Mouse (Mus musculus) E14TG2a.4 (cell line): Measurements from ENCODE around the gene Stra6.

ENCODE experiments used
- CTCF ChIP-seq: conservative IDR thresholded peaks from 2 replicates; pipeline ENCODE4 v1.5.1; 2014; ENCODE audit warnings: low read length
- NANOG ChIP-seq: IDR thresholded peaks from 2 replicates; pipeline ENCODE4 v1.6.1; 2014; ENCODE audit warnings: borderline replicate concordance, low read length, mixed read lengths
- POU5F1 ChIP-seq: IDR thresholded peaks from 2 replicates; pipeline ENCODE4 v1.6.1; 2014; ENCODE audit warnings: low read length, borderline replicate concordance

DNA sequence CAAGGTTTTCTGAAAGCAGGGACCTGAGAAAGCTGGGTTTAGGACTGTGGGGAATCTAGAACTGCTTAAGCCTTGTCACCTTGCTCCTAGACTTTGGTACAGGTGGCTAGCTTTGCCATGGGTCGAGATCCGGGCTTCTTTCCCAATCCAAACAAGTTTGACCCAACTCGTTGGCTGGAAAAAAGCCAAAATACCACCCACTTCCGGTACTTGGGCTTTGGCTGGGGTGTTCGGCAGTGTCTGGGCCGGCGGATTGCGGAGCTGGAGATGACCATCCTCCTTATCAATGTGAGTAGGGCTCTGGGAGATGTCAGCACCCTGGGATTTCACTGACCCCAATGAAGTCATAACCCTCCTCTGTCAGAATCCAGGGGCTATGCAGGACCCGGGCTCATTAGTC, 37.6 kb upstream of the Stra6 start:
- TF ChIP-seq CTCF (no peak), NANOG (no peak), POU5F1 (no peak)
